Mouse (Mus musculus) CH12.LX (cell line): ENCODE data around the gene Chpt1. TPM values are rescaled to one million over a fixed set of nuclear protein-coding genes. Genes with fewer than 3 reads are reported as not detected.
"Not testable (repeated sequence)": the region's sequence is repeated elsewhere in the genome, so short reads cannot be mapped to it uniquely, and the experiment has no call there.

Experiments used
- DNase-seq: peaks from one replicate; pipeline ENCODE4 v3.0.0-alpha.2; 2013; ENCODE audit errors: extremely low read depth
- H3K27ac ChIP-seq: 2 replicates; pipeline ENCODE4 v1.5.1; 2012; ENCODE audit warnings: low read depth, mild to moderate bottlenecking, control low read depth, moderate library complexity; ENCODE audit not compliant: insufficient read depth
- H3K27me3 ChIP-seq: replicated peaks from 2 replicates; pipeline ENCODE3; 2012; ENCODE audit warnings: inconsistent platforms
- H3K36me3 ChIP-seq, 2 experiments: replicated peaks in 1 of 2; 2 replicates each; pipeline versions ENCODE3 to v1.6.1; 2012; ENCODE audit warnings: inconsistent platforms in 1 of 2, low read length in 1 of 2, mild to moderate bottlenecking in 1 of 2, mixed read lengths in 1 of 2, moderate library complexity in 1 of 2; ENCODE audit not compliant: control insufficient read depth in 1 of 2, insufficient read depth in 1 of 2
- H3K4me1 ChIP-seq, 2 experiments: 2 replicates each; pipeline ENCODE4 v1.6.1; 2012; ENCODE audit warnings: inconsistent platforms in 1 of 2, moderate library complexity in 1 of 2; ENCODE audit not compliant: insufficient read depth in 2 of 2, control insufficient read depth in 1 of 2
- H3K4me2 ChIP-seq: 2 replicates; pipeline ENCODE4 v1.6.1; 2012; ENCODE audit warnings: low read depth, mild to moderate bottlenecking, control low read depth; ENCODE audit not compliant: poor library complexity, insufficient read depth, severe bottlenecking
- H3K4me3 ChIP-seq, 3 experiments: fragments of 150-350 bp in 1 of 3; sonication (generic) in 1 of 3; replicated peaks in 1 of 3; 2 replicates each; pipeline versions ENCODE3 to v1.5.1; 2011 to 2012; ENCODE audit warnings: low read depth in 2 of 3, low read length in 2 of 3, mild to moderate bottlenecking in 2 of 3, moderate library complexity in 2 of 3, control low read depth in 1 of 3, improper control_type of control experiment in 1 of 3, inconsistent platforms in 1 of 3, mixed read lengths in 1 of 3; ENCODE audit not compliant: poor library complexity in 1 of 3
- H3K79me2 ChIP-seq: replicated peaks from 2 replicates; pipeline ENCODE4 v1.6.1; 2012; ENCODE audit warnings: mild to moderate bottlenecking, moderate library complexity; ENCODE audit not compliant: control insufficient read depth, poor library complexity, insufficient read depth, severe bottlenecking; ENCODE audit errors: extremely low read depth
- H3K9ac ChIP-seq: 2 replicates; pipeline ENCODE4 v1.6.1; 2012; ENCODE audit warnings: low read depth, mild to moderate bottlenecking, control low read depth, moderate library complexity; ENCODE audit not compliant: insufficient read depth
- H3K9me3 ChIP-seq: replicated peaks from 2 replicates; pipeline ENCODE3; 2012; ENCODE audit warnings: low read length, inconsistent platforms, mixed read lengths
- BHLHE40 ChIP-seq: IDR thresholded peaks from 2 replicates; pipeline ENCODE4 v1.6.1; 2011; ENCODE audit warnings: mild to moderate bottlenecking, low read depth, low read length, improper control_type of control experiment
- CTCF ChIP-seq, 2 experiments: IDR thresholded peaks in 1 of 2; conservative IDR thresholded peaks in 1 of 2; 2 replicates each; pipeline ENCODE4 v1.5.1; 2011 to 2012; ENCODE audit warnings: low read depth in 2 of 2, low read length in 2 of 2, improper control_type of control experiment in 1 of 2, inconsistent platforms in 1 of 2, mild to moderate bottlenecking in 1 of 2, moderate library complexity in 1 of 2
- JUN ChIP-seq: IDR thresholded peaks from 2 replicates; pipeline ENCODE4 v1.6.1; 2011; ENCODE audit warnings: low read depth, mild to moderate bottlenecking, low read length, improper control_type of control experiment, moderate library complexity; ENCODE audit not compliant: insufficient read depth
- TCF12 ChIP-seq: IDR thresholded peaks from 2 replicates; pipeline ENCODE4 v1.6.1; 2014; ENCODE audit warnings: low read depth, mild to moderate bottlenecking, inconsistent platforms, low read length, improper control_type of control experiment
- USF1 ChIP-seq: IDR thresholded peaks from 2 replicates; pipeline ENCODE4 v1.6.1; 2014; ENCODE audit warnings: low read depth, mild to moderate bottlenecking, inconsistent platforms, low read length, improper control_type of control experiment
- ZC3H11A ChIP-seq: IDR thresholded peaks from 2 replicates; pipeline ENCODE4 v1.6.1; 2012; ENCODE audit warnings: low read depth, mild to moderate bottlenecking, inconsistent platforms, low read length, improper control_type of control experiment
- ZKSCAN1 ChIP-seq: IDR thresholded peaks from 2 replicates; pipeline ENCODE4 v1.6.1; 2012; ENCODE audit warnings: low read depth, inconsistent platforms, low read length, improper control_type of control experiment, borderline replicate concordance
- dilution Hi-C: fragments of 300-500 bp; cut with MboI; formaldehyde crosslinking; loops from 2 replicates; pipeline ENCODE4 v1.14.3; 2020; ENCODE audit warnings: low sequenced_read_pairs; ENCODE audit not compliant: extremely low pct_unique_long_range_greater_than_20kb, extremely low pct_ligation_motif_present
- in situ Hi-C: fragments of 300-500 bp; cut with MboI; formaldehyde crosslinking; loops from 3 replicates; pipeline ENCODE4 v1.14.3; 2019; ENCODE audit warnings: low sequenced_read_pairs, low pct_ligation_motif_present, low pct_unique_long_range_greater_than_20kb, mixed read lengths
- polyA plus RNA-seq: library from polyadenylated mRNA; unstranded; fragments of >175 nt; gene quantifications from 2 replicates; pipeline ENCODE4 v1.2.1, GENCODE M21; 2012; ENCODE audit warnings: low read depth; ENCODE audit not compliant: insufficient read length
- total RNA-seq, 2 experiments: library from RNA; depleted of rRNA; stranded (reverse); fragments of 300-350 nt in 1 of 2; fragments of >200 nt in 1 of 2; gene quantifications; 2 replicates each; pipeline ENCODE4 v1.2.3; 2012 to 2014

The Chpt1 gene
- total and polyA plus RNA-seq, 3 experiments = 8.1 to 10.1 (median 8.1) TPM

DNA sequence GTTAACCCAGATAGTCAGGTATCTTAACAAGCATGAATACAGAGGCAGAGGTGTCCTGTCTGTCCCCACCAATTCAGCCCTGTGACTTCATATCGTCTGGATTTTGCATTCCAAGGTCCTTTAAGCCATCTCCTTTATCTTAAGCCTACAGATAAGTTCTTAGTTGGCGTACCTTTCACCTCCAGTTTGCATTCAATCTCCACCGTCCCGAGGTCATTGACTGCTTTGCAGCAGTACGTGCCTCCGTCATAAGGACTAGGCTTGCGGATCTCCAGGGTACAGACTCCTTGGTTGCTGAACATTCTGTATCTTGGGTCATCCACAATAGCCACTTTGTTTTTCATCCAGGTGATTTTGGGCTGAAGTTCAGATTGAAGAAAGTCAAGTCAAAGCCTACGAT lies 18.9 kb upstream of the Chpt1 start:
- in situ Hi-C loops (no loop called here), dilution Hi-C loops (no loop called here)
- H3K79me2 ChIP-seq = no peaks in the 10 kb centered on the region
- H3K4me2 ChIP-seq = no peak overlapping the region
- H3K27ac ChIP-seq = no peak overlapping the region
- H3K9me3 ChIP-seq = no peaks in the 10 kb centered on the region
- H3K36me3 ChIP-seq = no peaks in the 10 kb centered on the region
- H3K9ac ChIP-seq = no peak overlapping the region
- peaks cover 0 to 6% of the 10 kb centered on the region in 2 experiments; a peak in 2 of 4 replicates for H3K4me1 ChIP-seq
- no peaks in the 10 kb centered on the region for H3K27me3 ChIP-seq
- DNase-seq = no peak
- TF ChIP-seq ZC3H11A (no peak), ZKSCAN1 (no peak), TCF12 (no peak), USF1 (no peak), JUN (no peak)
- H3K4me3 ChIP-seq = no peak overlapping the region

GRCm38 (mm10) chr10:88515049-88515448 lies 11.2 kb upstream of the Chpt1 start:
- in situ Hi-C loops, H3K9me3 ChIP-seq: not testable (repeated sequence)

DNA sequence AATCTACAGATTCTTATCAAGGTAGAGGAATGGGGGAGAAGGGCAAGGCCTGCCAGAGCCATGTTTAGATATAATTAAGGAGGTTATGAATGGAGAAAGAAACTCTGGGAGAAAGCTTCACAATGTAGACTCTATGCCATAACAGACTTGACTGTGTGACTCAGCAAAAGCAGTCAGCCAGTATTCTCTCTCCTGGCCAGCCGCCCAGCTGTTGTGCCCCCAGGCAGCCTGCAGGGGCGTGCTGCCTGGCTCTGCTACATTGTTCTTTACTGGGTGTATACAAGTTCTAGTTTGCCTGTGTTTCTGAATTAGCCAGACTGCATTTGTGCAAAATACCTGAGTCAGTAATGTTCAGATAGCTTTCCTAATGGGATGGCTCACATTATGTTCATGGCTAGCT lies 10.6 kb upstream of the Chpt1 start:
- no peak overlapping the region for H3K4me3 ChIP-seq
- dilution Hi-C loops = no loop called here
- DNase-seq = peak; percentile 17

More at GRCm38 (mm10) chr10:88515049-88515448, 11.2 kb upstream of the Chpt1 start:
- dilution Hi-C loops, H3K4me2 ChIP-seq, H3K27ac ChIP-seq, H3K4me3 ChIP-seq, H3K36me3 ChIP-seq, DNase-seq, H3K9ac ChIP-seq, H3K79me2 ChIP-seq, H3K27me3 ChIP-seq: not testable (repeated sequence)
- H3K4me1 ChIP-seq = peaks cover 0 to 11% of the 10 kb centered on the region in 2 experiments; a peak in 2 of 4 replicates

More for the DNA sequence above, 10.6 kb upstream of the Chpt1 start:
- no peak for TF ChIP-seq BHLHE40
- no peak for TF ChIP-seq ZC3H11A
- peak in 1 of 2 experiments; percentile 45; a peak in 2 of 4 replicates for TF ChIP-seq CTCF (conservative IDR thresholded peaks at IDR 0.05 in 1 of 2, IDR thresholded peaks at IDR 0.05 in 1 of 2; ENCODE audit: low read depth in 2 of 2, low read length in 2 of 2)
- TF ChIP-seq, all 38 proteins: peak for 1
- Histone ChIP-seq H3K36me3 (no peaks in the 10 kb centered on the region), H3K27ac (no peak overlapping the region), H3K79me2 (no peaks in the 10 kb centered on the region), H3K4me2 (no peak overlapping the region), H3K9ac (no peak overlapping the region), H3K27me3 (no peaks in the 10 kb centered on the region), H3K9me3 (no peaks in the 10 kb centered on the region), H3K4me1 (peaks cover 0 to 11% of the 10 kb centered on the region in 2 experiments; a peak in 2 of 4 replicates)
- in situ Hi-C loops = no loop called here
